Mouse (Mus musculus) neural tube, embryonic 10.5 days (tissue): ENCODE results near the gene Rock2.

Source experiments
- DNase-seq: peaks from one replicate; pipeline ENCODE4 v3.0.0-alpha.2; 2017; ENCODE audit warnings: low spot score; ENCODE audit errors: extremely low spot score

Rock2 gene

DNA sequence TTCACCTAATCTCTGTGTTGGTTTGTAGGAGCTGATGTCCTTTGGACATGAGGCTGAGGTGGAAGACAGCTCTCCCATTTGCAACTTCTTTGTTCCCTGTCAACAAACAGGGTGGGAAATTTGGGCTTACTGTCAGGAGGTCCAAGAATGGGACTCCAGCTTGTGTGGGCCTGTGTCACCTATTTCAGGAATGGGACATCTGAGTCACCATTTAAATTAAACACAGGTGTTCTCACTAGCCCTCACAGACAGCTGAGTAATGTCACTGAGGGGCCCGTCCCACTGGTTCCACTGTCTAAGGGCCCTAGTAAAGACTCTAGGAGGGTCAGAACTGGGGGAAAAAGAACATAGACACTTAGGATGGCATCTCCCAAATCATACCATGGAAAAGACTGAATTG lies 22.7 kb upstream of the Rock2 start:
- no peak for DNase-seq

DNA sequence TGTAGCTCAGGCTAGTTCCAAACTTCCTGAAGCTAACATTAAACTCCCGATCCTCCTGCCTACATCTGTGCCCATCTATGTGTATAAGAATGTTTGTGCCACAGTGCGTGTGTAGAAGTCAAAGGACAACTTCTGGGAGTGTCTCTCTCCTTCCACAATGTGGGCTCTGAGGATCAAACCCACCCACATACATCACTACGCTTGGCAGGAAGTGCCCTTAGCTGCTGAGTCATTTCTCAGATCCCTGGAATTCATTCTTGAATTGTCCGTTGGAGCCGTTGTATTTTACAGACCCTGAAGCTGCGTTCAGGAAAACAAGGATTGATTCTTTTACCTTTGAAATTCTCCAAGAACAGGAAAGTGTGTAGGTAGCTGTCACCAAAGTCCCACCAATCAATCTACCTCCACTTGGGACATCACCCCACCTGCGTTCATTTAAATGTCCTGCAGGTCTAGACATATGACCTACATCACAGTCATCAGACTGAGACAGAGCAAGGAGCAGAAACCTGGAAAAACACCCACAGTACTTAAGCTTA lies 21.7 kb upstream of the Rock2 start:
- no peak for DNase-seq

DNA sequence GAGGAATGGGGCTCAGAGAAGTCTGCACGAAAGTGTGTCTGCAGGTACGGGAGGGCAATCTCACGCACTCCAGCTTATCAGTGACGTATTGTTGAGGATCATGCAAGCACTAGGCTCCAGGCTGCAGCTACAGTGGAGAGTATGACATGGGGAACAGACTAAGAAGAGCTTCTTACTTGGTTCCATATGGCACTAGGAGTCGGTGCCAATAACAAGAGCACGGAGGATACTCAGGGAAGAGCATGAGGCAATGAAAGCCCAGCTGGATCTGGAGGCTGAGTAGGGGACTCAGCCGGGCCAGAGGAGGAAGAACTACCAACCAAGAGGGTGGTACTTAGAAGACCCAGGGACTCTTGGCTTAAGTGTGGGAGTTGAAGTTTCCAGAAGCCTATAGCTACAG lies 21.1 kb upstream of the Rock2 start:
- DNase-seq = no peak

DNA sequence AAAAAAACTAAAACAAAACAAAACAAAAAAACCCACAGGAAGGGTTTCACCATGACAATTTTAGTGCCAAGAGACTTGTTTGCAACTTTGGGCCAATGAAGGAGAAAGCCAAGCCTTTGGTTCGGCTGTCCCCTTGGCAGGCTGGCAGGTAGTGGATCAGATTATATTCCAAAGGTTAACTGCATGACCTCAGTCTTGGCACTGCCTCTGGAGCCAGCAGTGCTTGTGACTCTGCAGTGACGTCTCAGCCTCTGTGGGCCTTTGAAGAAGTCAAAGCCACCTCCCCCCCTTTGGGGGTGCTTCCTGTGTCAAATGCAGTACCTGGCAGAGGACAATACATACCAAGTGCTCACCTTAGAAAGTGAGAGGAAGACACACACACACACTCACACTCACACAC lies 20.6 kb upstream of the Rock2 start:
- DNase-seq = no peak

DNA sequence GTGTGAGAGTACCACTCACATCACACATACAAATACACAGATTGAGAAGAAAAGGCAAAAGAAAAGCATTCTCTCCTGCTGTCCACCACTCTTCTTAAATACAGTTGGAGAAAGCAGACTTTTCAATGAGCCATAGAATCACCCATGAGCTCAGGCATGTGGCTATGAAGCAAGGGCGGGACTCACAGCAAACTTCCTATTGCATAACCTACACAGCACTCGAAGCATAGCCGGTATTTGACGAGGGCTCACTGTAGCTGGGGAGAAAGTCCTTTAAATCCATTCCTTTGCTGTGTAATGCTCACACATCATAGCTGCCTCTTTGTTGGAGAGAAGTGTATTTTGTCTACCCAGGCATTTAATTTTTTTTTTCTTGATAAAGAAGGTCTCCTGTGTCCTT lies 19.4 kb upstream of the Rock2 start:
- DNase-seq = no peak

DNA sequence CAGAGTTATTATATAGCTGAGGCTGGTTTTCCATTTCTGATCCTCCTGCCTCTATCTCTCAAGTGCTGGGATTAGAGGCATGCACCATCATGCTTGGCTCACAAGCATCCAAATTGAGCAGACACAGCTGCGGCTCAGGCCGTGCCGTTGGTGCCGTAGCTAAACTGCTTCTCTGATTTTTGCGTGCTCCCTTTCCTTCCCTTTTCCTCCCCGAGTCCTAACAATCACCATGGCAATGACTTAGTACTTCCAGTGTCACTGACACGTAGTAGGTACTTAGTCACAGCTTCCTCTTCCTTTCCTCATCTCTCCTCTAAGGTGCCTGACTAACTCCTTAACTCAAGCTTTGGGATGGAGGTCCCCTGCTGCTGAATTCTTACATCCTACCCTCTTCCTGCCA lies 19.0 kb upstream of the Rock2 start:
- DNase-seq = no peak

DNA sequence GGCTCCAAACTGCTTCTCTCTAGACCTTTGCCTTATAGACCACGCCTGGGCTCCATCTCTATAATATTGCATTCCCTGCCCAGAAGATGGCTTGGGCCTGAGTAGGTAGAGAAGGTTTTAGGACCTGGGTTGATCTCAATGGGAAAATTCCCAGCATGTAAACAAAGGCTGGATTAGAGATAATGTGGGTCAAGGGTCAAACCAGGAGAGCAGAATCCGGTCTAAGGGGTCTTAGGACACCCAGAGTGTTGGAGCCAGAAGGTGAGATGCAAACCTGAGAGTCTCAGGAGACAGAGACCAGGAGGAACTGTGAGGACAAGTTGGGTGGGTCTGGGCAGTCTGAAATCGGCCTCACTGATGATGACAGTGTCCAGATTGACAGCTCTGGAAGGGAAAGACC lies 18.0 kb upstream of the Rock2 start:
- no peak for DNase-seq

DNA sequence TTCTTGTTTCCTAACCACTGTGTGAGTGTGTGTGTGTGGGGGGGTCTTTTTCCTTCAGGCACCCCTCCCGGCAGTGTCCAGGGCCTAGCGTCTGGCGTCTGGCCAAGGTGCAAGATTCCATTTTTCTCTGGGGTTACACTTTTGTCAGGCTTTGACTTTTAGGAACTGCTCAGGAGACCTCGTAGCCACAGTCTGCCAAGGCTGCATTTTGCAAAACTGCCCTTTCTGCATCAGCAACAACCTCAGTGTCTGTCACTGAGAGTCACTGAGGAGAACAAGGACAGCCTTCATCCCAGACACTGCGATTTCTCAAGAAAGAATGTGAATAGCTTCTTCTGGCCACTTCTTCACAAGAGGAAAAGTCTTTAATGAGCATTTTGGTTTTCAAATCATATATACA lies 17.6 kb upstream of the Rock2 start:
- DNase-seq = no peak

DNA sequence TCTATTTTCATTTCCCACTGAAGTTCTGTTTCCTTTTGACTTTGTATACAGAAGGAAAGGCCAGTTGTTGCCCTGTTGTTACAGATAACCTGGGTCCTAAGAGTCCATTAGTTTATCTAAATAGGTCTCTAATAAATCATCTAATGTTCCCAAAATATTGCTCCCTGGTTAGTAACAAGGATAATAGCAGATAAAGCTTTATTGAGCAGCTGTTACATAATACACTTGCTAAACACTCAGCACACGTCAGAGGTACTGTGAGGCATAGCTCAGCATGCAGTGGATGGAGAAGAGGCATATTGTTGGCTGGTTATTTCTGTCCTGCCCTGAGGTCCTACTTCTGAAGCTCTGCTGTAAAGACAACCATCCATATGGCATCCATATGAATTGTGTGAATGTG lies 17.0 kb upstream of the Rock2 start:
- no peak for DNase-seq

DNA sequence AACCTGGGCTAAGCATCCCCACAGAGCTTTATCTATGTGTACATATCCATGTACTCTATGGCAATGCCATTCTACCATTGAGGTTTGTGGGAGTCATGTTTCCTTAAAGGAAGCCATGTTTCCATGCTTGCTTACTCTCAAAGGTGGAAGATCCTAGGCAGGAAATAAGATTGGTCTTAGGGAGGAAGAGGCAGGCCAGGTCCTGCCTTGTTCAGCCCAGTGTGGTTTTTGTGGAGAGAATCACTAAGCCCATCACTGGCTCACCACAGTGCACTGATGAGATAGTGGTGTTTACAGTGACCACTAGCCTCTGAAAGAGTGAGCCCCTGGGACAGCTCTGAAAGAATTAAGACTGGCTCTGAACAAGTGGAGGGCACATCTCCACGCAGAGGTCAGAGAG lies 15.3 kb upstream of the Rock2 start:
- DNase-seq = no peak

DNA sequence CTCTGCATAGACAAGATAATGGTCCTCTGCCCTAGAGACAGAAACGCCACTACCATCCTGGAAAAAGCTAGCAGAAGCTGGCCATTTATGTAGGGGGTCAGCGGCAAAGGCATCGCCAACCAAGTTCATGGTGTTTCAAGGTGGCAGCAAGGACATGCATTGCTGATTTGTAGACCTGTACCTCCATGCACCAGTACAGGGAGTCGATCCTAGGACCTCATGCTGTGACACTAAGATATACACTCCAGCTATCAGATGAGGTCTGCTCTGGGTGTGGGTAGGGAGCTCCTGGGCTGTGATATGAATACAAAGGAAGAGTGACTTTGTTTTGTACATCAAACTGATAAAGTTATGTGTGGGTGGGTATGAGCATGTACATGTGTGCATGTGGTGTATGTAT lies 14.6 kb upstream of the Rock2 start:
- no peak for DNase-seq

DNA sequence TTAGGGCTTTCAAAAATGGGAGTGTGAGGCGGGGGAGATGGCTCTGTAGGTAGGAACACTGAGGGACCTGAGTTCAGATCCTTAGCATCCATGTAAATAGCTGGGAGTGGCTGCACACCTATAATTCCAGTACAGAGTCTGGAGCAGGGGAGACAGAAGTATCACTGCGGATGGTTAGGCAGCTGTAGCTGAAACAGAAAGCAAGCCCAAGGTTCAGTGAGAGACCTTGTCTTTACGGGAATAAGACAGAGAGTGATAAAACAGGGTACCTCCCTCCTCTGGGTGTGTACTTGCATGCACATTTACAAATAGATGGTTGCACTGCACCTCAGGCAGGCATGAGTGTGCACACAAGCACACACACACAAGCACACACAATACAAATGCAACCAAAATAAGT lies 12.3 kb upstream of the Rock2 start:
- DNase-seq = no peak

DNA sequence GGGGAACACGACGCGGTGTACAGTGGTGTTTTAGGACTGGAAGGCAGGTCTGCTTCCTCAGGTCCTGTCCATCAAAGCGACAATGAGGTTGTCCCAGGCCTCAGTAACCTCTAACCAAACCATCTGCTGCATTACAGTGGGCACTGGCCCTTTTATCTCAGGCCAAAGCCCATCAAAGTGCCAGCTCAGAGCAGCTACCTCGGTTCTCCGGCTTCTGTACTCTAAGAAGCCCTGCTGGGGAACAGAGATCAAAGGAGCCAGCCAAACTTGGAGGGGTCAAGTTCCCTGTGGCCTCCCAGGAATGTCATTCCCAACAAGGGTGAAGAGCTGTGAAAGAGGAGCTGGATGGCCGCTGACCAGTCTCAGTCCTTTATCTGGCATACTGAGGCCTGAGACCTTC lies 11.6 kb upstream of the Rock2 start:
- DNase-seq = no peak

DNA sequence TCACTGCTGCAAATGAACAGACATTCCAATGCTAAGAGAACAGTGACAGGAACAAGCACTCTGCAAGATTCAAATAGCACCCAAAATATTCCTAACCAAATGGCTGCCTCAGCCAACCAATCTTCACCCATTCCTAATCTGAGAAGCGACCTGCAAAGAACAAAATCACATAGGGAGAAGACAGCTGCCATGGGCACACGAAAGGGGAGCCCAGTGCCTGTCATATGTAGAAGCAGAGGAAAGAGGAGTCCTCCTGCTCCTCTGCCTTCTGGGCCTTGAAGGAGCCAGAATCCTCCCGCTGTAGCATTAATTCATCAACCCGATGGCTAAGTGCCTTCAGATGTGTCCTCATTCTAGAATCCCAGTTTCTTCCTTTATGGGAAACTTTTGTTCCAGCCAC lies 10.2 kb upstream of the Rock2 start:
- DNase-seq = no peak

DNA sequence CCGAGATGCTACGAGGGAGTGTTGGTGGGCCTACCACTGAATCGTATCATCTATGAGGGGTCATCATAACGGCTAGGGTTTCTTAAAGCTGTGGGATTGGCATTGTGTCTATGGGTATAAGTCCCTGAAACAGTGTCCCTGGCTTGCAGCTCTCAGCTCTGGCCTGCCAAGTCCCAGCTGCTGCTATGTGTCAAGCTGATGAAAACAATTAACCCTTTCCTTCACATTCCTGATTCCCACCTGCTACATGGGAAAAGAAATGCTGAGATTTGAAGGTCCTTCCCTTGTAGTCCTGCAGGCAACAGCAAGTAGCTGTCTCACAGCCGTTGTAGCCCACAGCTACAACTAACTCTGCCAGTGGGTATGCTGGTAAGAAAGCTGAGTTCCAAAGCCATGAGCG lies 8.3 kb upstream of the Rock2 start:
- DNase-seq = no peak

DNA sequence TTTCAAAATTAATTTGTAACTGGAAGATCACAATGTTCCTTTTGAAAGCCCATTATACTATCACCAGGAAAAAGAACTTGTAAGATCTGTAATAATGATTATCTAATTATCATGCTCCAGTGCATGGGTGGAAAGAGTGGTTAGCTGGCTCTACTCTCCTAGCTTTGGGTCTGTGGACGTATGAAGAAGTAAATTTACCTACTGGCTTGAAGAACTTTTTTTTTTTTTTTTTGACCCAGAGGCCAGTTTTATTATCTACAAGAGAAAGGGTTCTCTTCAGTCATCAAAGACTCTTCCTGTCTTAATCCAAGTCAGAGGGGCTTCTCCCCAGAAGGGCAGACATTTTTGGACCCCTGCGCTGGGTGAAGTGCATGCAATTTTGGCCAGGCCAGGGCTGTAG lies 1.7 kb upstream of the Rock2 start:
- DNase-seq = no peak

DNA sequence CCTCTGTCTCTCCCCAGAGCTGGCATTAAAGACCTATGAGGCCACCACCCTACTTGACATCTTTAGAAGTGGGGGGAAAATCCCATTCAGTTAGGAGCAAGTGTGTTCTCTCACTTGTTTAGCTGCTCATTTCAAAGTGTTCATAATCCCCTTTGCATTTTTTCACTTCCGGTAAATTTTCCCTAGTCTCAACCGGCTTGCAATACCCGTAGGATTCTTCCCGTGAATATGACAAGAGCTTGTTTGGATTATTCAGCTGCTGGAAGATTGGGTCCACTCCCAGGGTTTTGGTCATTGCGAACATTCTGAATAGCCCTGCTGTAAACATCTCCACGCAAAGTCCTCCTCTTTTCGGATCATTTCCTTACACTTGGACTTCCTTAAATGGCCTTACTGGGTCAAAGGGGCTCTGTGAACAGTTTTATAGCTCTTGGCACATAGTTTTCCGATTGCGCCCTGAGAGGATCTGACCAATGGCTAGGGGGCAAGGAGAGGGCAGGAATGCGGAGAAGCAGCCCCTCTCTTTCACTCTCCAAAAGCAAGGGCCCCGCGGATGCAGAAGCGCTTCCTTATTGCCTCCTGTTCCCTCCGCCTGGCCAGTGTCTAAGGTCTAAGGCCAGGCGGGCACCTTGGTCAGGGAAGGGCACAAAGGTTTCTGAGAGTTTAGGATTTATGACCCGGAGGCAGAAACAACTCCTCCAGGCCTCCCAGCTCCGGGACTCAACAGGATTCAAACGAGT lies 869 bp upstream of the Rock2 start:
- peak; percentile 16 for DNase-seq

DNA sequence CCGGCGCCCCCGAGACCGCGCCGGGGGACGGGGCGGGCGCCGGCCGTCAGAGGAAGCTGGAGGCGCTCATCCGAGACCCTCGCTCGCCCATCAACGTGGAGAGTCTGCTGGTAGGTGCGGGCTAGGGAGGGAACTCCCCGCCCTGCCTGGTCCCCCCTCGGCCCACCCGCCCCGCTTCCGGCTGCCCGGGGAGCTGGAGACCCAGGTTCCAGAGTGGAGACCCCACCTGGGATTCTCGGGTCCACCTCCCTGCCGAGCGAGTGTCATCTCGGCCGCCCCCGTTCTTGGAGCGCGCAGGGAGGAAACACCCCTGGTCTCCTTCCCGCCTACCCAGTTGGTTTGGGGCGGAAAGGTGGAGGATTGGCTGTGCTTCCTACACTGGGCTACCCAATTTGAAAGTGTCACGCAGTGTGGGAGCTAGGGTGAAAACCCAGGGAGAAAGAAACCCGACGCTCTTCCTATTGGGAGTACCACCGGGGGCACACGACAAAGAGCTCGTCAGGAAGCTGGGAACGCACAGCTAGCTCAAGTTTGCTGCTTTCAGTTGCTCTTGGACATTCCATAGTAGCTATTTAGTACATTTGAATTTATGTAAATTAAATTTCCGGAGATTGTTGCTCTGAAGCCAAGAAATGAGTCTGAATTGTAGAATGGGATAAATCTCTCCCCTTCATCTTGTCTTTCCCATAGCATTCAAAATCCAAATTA lies 680 bp downstream of the Rock2 start:
- DNase-seq = peak; percentile 75

DNA sequence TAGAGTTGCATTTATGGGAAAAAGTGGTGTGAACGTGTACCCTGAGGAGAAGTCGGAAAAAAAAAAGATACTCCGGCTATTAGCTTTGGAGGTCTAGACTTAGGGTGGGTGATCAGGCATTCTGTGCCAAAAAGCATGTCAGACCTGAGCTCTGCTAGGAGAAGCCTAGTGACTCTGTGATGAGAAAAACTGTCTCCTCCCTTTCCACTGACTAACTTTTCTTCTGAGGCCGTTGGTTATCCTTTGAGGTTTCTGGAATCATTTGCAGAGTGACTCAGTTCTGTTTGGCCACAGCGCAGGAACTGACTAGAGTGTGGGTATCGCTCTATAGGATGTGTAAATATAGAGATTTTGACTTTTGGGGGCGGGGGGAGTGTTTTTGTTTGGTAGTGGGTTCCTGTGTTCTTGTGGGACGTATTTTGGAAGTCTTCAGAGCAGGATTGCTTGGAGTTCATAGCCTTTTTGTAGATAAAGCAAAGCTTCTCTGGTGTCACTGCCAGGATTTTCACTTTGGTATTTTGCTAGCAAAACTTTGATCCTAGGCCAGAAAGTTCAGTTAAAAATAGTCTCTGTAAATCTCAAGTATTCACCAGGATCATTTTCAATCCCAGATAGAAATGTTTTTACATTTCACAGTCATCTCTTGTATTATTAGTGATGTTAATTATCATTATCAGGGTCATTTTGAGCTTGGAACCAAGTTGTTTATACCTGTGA lies 1.5 kb downstream of the Rock2 start:
- DNase-seq = peak; percentile 15

DNA sequence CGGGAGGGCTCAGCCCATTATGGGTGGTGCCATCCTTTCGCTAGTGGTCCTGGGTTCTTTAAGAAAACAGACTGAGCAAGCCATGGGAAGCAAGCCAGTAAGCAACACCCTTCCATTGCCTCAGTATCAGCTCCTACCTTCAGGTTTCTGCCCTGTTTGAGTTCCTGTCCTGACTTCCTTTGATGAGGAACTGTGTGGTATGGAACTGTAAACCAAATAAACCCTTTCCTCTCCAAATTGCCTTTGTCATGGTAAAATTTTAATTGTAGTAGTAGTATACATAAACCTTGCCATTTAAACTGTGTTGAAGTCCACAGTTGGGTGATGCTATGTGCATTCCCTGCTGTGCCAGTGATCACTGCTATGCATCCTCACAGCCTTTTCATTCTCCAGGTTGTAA lies 2.5 kb downstream of the Rock2 start:
- no peak for DNase-seq

DNA sequence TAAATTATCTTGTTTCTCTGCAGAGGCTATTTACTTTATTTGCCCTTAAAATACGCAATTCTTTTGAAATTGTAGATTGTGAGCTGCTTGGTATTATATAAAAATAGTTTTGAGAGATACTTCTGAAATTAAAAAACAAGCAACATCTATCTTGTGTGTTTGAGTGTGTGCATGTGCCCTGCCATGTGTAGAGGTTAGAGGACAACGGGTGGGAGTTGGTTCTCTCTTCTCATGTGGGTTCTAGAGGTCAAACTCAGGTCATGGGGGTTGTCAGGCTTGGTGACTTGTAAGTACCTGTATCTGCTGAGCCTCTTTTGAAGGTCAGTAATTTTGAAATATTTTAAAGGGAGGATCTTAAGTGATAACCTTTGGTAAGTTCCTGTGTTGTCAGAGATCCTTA lies 3.5 kb downstream of the Rock2 start:
- no peak for DNase-seq

DNA sequence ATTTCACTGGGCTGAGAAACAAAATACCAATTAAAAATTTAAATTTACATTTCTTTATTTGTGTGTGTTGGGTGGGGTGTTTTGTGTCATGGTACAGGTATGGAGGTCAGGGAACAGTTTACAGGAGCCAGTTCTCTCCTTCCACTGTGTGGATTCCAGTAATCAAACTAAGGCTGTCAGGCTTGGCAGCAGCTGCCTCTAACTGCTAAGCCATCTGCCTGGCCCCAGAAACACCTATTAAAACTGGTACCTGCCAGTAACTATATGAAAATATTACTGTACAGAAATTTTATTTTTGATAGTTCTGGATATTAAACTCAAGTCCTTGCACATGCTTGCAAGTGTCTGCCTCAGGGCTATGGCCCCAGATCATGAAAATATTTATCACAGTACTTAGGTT lies 4.1 kb downstream of the Rock2 start:
- DNase-seq = no peak
